Mouse (Mus musculus) midbrain, embryonic 15.5 days (tissue): ENCODE results near the gene Paqr6. TPM values are rescaled to one million over a fixed set of nuclear protein-coding genes. Genes with fewer than 3 reads are reported as not detected.

Source experiments
- polyA plus RNA-seq: library from polyadenylated mRNA; unstranded; fragments of >200 nt; fragmentation: Nextera tagmentation; extraction: Ambion mirVana; gene quantifications from 2 replicates; pipeline ENCODE4 v1.2.1, GENCODE M21; 2015

Paqr6 gene
- polyA plus RNA-seq, 1 experiment from 2014 or later = 1.8 TPM

Other genes with a start within 250 kb of the Paqr6 start
- gene Mef2d, start 222.2 kb upstream of the Paqr6 start, polyA plus RNA-seq = 23.2 and 25.3 TPM in 2 replicates
- 0.14 TPM in 2 replicates for gene Rhbg, start 109.9 kb upstream of the Paqr6 start, polyA plus RNA-seq
- not detected in 2 replicates for gene Gm38392, start 77.4 kb upstream of the Paqr6 start, polyA plus RNA-seq
- 8.7 and 9.9 TPM in 2 replicates for gene Tsacc, start 67.6 kb upstream of the Paqr6 start, polyA plus RNA-seq
- 442 and 444 TPM in 2 replicates for gene Cct3, start 67.5 kb upstream of the Paqr6 start, polyA plus RNA-seq
- 106 and 107 TPM in 2 replicates for gene Glmp, start 39.6 kb upstream of the Paqr6 start, polyA plus RNA-seq
- 1.1 and 1.6 TPM in 2 replicates for gene Tmem79, start 28.4 kb upstream of the Paqr6 start, polyA plus RNA-seq
- 73.2 and 74.9 TPM in 2 replicates for gene Smg5, start 28.3 kb upstream of the Paqr6 start, polyA plus RNA-seq
- not detected in 2 replicates for gene Bglap3, start 8.2 kb downstream of the Paqr6 start, polyA plus RNA-seq
- gene Bglap2, start 14.1 kb downstream of the Paqr6 start, polyA plus RNA-seq = not detected in 2 replicates
- gene Bglap, start 19.9 kb downstream of the Paqr6 start, polyA plus RNA-seq = 0.50 TPM in 1 of 2 replicates, not detected in the other
- 23.6 and 26.7 TPM in 2 replicates for gene Pmf1, start 45.7 kb downstream of the Paqr6 start, polyA plus RNA-seq
- gene Slc25a44, start 60.6 kb downstream of the Paqr6 start, polyA plus RNA-seq = 39.6 and 41.2 TPM in 2 replicates
- gene Sema4a, start 96.6 kb downstream of the Paqr6 start, polyA plus RNA-seq = 39.1 and 39.3 TPM in 2 replicates
- 51.1 and 51.6 TPM in 2 replicates for gene Lmna, start 145.4 kb downstream of the Paqr6 start, polyA plus RNA-seq
- gene Mex3a, start 167.8 kb downstream of the Paqr6 start, polyA plus RNA-seq = 37.0 and 37.7 TPM in 2 replicates
- gene Rab25, start 183.7 kb downstream of the Paqr6 start, polyA plus RNA-seq = 0.41 and 1.3 TPM in 2 replicates
- gene Lamtor2, start 188.5 kb downstream of the Paqr6 start, polyA plus RNA-seq = 206 and 232 TPM in 2 replicates
- 45.9 and 48.0 TPM in 2 replicates for gene Ubqln4, start 189.2 kb downstream of the Paqr6 start, polyA plus RNA-seq
- gene Ssr2, start 211.3 kb downstream of the Paqr6 start, polyA plus RNA-seq = 133 and 143 TPM in 2 replicates
- gene Arhgef2, start 241.4 kb downstream of the Paqr6 start, polyA plus RNA-seq = 138 and 145 TPM in 2 replicates